Mouse (Mus musculus) layer of hippocampus, postnatal 14 days (tissue): ENCODE results near the gene Ccl8. TPM values are rescaled to one million over a fixed set of nuclear protein-coding genes. Genes with fewer than 3 reads are reported as not detected.

Experiments used
- DNase-seq, 2 experiments: peaks; one replicate each; pipeline ENCODE4 v3.0.0; 2021 to 2022; ENCODE audit warnings: low spot score in 2 of 2, mixed read lengths in 1 of 2
- long read RNA-seq, 2 experiments: library from polyadenylated mRNA; stranded (forward); transcript quantifications; one replicate each; pipeline ENCODE4 v2.0.0; 2021
- total RNA-seq, 2 experiments: library from RNA; stranded (reverse); gene quantifications; 2 replicates each; pipeline ENCODE4 v1.2.3; 2021

The Ccl8 gene
- not detected for total RNA-seq
- long read RNA-seq, experiment 1, partial matches to known transcripts: 1 of 1 reads
- long read RNA-seq, experiment 1, other reads (novel, unspliced or antisense): 0 of 1 reads
- long read RNA-seq, experiment 2, partial matches to known transcripts: 2 of 2 reads
- long read RNA-seq, experiment 2, other reads (novel, unspliced or antisense): 0 of 2 reads

DNA sequence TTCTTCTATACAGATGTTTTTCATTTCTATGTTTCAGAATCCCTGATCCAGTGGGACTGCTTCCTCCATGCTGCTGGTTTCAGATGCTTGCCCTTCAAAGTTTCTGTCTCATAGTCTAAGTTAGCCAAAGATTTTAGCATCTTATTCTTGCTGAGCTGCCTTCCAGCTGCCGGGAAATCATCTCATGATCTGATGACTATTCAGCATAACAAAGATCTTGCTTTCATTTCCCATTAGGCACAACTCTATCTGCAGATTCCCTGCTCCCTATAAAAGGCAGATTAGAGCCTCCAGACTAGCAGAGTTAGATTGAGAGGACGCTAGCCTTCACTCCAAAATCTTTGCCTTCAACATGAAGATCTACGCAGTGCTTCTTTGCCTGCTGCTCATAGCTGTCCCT lies at the start of gene Ccl8:
Gene Ccl8, plus strand, starts transcription at position 301 of the 400 bp plus-strand sequence.
- DNase-seq: no peak

GRCm38 (mm10) chr11:82066953-82067571 lies 47.9 kb upstream of the Ccl8 start:
- DNase-seq: no peak

DNA sequence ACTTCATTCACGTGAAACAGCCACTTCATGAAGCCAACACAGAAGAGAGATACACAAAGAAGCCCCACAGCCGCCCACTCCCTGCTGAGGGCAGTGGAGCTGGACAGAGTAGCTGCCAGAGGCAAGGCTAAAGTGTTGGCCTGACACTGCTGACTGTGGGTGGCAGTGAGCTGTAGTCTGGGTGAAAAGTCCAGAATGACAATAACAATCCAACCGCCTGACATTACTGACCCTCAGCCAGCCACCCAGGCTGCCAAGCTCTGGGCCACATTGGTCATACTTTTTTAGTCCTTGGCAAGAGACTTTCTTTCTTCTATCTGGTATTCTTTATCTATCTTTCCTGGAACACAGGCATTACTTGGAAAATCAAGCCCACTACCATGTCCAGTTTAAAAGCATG lies 43.9 kb upstream of the Ccl8 start:
- no peak for DNase-seq

GRCm38 (mm10) chr11:82072374-82072773 lies 42.6 kb upstream of the Ccl8 start:
- no peak for DNase-seq

DNA sequence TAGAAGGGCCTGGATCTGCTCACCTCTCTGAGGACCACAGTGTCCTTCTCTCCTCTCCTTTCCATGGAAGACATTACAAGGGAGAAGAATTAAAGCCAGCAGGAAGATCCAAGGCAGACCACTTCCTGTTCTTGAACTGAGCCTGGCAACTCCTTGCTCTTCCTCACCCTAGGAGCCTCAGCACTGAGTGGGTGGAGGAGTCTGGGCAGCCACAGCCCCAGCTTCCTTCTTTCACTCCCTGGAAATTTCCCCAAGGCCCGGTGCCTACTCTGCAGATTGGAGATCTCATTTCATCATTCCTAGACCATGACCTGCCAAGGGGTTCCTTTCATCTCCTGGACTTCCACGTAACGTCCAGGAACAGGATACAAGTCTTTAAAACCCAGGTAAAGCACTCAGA lies 42.0 kb upstream of the Ccl8 start:
- no peak for DNase-seq

DNA sequence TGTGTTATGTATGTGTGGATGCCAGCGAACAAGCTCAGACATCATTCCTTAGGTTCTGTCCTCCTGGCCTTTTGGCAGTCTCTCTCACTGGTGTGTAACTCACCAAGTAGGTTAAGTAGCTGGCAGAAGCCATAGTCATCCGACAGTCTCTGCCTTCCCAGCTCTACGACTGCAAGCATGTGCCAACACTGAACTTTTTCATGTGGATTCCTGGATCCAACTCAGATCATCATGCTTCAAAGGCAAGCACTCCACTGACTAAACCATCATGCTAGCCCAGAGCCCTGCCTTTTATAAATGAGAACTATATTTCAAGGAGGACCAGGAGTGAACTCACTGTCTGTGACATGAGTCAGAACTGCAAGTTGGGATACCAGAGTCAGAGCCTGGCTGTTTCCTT lies 41.3 kb upstream of the Ccl8 start:
- no peak for DNase-seq

DNA sequence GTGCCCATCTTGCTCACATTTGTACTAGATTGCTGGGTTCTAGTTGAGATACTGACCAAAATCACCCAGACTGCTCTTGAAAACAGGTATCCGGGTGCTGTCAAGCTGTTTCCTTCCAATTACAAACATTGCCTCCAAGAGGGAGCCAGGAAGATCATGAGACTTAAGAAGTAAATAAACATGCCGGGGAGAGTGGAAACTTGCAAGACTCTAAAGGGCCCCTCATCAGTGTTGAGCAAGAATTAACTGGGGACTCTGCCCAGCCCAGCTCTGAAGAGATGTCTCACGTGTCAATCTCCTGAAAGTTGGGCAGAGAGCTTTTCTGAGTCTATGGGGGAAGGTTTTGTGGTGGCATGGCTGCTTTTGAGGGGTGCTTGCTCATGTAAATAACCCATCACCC lies 38.0 kb upstream of the Ccl8 start:
- DNase-seq: no peak

DNA sequence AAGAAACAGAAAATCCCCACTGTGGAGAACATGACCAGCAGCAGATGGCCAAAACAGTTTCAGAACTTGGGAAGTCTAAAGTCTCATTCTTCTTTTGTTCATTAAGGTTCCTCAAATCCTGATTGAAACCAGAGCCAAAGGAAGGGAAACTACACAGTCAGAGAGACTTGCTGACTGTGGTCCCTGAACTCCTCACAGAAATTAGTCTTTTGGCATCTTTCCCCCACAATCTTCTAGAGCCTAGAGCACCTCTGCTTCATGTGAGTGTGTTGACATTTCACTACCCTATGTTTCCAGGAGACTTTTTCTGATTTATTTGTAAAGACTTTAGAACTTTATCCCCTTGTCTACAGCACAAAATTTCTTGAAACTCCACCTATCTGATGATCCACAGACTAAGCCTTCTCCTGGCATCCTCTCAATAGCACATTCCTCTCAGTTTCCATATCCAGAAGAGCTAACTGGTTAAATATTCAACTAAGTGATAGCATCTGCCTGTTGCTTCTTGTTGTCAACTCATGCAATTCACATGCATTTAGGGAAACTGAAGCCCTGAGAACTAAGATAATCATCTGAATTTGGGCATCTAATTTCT lies 36.8 kb upstream of the Ccl8 start:
- DNase-seq: no peak

DNA sequence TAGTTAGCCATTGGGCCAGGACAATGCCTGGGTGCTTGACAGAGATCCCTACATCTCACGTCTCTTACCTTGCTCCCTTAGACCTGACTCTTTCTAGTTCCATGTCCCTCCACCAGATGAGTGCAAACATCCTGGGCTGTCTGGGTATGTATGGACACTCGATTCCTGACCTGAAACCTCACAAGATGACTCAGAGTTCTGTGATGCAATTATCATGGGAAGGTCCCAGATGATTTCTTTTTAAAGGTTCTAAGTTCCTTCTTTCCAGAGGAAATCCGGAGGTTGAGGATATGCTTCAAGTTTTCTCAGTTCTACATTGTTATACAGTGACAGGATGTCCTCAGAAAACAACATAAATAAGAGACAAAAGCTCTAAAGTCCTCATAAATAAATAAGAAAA lies 34.1 kb upstream of the Ccl8 start:
- no peak for DNase-seq

DNA sequence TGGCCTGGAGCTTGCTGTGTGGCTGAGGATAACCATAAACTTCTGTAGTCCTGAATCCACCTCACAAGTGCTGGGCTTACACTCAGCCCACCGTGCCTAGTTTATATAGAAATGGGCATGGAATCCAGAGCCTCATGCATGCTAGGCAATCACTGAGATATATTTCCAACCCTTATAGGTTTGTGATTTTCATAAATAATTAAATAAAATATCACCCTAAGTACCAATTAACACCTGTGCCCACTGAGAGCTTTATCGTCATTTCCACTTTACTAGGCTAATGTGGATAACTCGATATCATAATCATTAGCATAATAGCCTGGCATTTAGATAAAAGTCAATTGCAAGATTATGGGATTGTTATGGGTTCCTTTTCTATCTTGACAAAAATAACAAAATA lies 30.6 kb upstream of the Ccl8 start:
- DNase-seq: no peak

DNA sequence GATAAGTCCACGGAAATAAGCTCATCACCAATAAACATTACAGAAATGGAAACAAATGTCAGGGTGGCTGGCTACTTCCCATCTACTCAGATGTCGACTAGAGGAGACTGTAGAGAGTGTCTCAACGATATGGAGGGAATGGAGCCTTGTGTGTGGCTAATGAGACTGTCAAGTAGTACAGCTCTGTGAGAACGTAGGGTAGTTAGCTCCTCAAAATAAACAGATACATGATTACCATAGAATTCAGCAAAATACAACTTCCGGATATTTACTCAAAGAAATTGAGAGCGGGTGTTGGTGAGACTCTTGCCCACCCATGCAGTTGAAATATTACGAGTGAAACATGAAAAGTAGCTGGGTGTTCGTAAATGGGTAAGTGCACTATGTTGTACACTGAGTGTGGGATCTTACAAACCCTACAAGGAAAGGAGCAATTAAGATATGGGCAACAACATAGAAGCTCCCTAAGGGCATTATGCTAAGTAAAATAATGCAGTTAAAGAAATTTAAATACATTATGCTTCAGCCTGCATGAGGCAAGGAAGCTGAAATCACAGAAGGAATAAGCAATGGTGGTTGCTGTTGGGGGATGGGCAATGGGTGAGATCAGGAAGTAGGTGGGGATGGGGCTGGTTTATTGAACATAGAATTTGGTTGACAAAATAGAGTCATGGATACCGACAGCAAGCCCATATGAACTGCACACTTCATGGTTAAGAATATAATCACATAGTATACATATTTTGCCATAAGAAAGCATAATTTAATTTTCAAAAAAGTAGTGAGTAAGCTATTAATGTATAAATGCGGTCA lies 15.3 kb upstream of the Ccl8 start:
- DNase-seq: no peak

DNA sequence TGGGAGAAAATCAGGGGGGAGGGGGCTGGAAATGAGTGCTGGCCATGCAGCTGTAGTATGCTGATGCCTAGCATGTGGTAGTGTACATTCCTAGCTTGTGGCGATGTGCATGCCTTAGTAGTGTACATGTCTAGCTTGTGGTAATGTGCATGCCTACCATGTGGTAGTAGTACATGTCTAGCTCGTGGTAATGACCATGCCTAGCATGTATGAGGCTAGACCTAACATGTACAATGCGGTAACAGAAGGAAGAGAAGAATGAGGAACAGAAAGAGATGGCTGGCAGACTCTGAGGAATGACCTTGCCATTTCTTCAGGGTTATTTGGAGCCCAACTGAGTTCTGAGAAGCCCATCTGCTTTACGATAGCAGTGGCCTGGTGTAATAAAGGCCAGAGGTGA lies 13.9 kb upstream of the Ccl8 start:
- DNase-seq: no peak

DNA sequence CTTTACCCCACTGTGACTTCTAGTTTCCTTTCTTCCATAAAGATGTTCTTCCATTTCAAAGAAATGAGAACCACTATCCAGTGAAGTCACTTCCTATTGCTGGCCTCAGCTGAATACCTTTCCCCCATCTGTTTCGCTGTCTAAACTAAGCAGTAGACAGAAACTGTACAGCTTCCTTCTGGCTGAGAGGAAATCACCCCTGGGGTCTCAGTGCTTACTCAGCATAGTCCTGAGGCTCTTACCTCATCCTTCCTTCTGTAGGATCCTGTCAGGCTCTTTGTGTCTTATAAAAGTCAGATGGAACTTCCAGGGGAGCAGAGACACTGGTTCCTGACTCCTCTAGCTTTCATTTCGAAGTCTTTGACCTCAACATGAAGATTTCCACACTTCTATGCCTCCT lies 13.5 kb upstream of the Ccl8 start, which contains the start of gene Ccl12:
Gene Ccl12, plus strand, starts transcription at position 317 of the 400 bp plus-strand sequence.
- no peak for DNase-seq

DNA sequence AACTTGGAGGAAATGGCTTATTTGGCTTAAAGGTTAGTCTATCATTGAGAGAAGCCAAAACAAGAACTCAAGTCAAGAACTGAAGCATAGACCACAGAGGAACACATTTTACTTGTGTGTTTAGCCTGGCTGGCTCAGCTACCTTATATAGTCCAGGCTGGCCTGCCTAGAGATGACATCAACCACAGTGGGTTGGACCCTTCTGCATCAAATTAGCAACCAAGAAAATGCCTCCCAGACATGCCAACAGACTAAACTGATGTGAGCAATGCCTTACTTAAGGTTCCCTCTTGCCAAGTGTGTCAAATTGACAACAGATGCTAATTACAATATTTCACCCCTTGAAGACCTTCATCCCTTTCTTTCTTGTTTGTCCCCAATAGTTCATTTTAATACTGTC lies 5.4 kb upstream of the Ccl8 start:
- no peak for DNase-seq

DNA sequence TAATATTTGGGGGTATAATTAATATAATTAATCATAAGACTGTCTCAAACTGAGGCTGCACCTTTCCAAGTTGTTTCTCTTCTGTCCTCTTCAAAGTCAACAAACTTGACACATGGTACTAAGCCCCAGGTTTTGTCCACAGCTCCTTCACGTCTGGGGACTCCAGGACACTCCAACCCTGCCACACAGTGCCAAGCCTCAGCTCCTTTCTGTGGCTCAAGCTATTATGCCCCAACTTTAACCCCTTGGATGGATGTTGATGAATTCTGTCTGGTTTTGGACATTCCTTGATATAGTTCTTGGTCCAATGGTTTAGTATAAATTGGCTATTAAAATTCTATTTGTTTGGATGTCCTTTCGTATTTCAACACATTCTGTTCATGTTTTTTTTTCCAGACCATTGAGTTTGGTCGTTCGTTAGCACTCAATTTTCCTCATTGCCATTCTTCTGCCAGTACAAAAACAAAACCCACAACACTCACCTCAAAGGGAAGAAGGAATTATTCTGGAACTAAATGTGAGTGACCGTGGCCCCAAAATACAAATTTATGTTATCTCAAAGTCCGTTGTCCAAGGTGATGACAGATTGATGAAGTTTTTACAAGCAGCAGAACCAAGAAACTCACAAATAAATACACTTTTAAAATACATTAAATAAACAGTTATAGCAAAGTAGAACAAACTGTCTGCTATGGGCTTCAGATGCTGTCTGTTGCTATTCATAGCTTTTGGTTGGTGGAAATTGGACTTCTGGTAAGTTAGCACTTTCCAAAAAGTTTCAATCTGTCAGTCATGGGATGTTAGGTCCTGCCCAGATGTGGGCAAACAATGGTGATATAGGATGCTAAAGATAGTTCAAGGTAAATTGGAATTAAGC lies 4.4 kb upstream of the Ccl8 start:
- DNase-seq: no peak

GRCm38 (mm10) chr11:82116041-82116440 lies 1.1 kb downstream of the Ccl8 start:
- DNase-seq: no peak

DNA sequence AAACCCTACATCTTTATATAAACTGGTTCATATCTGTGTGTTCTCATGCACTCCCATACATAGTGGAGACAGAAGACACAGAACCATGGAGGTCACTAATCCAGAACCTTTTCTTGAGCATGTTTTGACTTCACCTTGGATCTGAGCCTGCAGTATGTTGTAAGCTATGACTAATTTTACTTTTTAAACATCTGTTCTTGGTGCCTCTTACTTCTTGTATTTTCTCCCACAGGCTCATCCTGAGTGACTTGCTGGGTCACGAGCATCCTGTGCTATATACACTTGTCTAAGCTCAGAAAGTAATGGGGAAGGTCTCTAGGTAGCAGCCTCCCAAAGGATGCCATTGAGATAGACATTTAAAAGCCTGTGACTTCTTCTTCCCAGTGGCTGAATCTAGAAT lies 18.0 kb downstream of the Ccl8 start:
- no peak for DNase-seq

DNA sequence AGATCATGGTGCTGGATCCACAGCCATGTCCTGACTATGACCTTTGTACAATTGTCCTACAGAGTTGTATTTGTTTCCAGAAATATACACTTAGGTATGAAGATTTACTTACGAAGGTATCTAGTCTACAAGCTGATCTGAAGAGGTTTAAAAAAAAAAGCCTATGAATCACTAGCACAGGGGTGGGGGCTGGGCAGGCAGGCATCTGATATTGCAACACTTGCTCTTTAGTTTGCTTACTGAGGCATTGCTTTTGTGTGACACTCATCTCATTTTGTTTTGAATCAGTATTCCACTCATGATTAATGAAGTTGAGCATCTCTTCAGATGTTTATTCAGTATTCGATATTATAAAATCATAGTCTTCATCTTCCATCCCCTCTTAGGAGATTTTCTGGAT lies 21.2 kb downstream of the Ccl8 start:
- DNase-seq: no peak

DNA sequence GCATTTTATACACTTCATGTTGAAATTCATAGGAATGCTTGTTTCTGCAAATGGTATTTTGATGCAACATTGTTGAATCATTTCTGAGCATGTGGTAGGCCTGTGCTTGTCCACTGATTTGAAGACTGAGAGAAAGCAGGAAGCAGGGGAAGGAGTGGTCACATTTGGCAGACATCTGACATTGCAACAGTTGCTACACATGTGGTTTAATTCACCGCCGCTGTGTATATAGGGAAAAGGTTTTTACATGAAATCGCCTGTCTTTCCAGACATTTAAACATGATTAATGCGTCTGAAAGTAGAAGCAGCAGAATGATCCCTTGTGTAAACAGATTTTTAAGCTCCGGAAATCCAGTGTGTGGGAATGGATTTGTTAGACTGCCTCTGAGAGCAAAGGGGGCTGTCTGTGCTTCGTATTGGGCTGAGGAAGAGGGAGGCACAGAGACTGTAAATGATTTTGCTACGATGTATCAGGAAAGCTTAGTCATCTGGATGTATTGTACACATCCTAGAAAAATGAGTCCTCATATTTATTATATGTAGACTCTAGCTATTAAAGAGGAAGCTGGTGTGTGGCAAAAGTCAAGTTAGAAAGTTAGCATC lies 24.6 kb downstream of the Ccl8 start:
- peak; percentile 3 to 4 for DNase-seq

DNA sequence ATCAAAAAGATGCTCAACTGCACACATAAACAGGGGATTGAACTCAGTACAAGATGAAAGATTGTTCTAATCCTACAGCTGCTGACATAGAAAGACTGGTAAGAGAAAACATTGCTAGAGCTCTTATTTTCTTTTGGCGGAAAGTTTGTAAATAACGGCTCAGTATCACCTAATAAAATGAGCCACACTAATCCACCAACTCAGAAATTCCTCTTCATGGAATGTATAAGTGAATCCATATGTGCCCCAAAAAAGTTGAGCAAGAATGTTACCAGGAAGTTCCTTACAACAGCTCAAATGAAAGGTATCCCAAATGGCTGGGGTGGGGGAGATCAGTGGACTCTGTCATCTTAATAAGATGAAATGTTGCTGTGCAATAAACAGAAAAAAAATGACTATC lies 44.1 kb downstream of the Ccl8 start:
- DNase-seq: no peak

GRCm38 (mm10) chr11:82163285-82163684 lies 48.3 kb downstream of the Ccl8 start:
- DNase-seq: no peak
